Mouse (Mus musculus): ENCODE data around the gene Snap47.

GRCm38 (mm10) chr11:59366633-59367032 is 84.4 kb downstream of the Snap47 start:
- TF ChIP-seq TAL1 (IDR thresholded peaks at IDR 0.05; ENCODE audit: low read length) (no peak), GATA1 (IDR thresholded peaks at IDR 0.05; ENCODE audit: low read length) (no peak)
